Mouse (Mus musculus): ENCODE results near the gene Spock1. TPM values are rescaled to one million over a fixed set of nuclear protein-coding genes. Genes with fewer than 3 reads are reported as not detected.
A peak's percentile ranks its signal among the peaks of the same experiment; 100 is the strongest.
"Not testable (repeated sequence)": the region's sequence is repeated elsewhere in the genome, so short reads cannot be mapped to it uniquely, and the experiment has no call there.

Spock1 gene
- total RNA-seq, 2 experiments from 2014 or later, result 179 to 213 TPM

GRCm38 (mm10) chr13:57494838-57495237, 413.3 kb downstream of the Spock1 start:
- H3K27ac ChIP-seq, result no peak overlapping the region
- TF ChIP-seq CTCF (conservative IDR thresholded peaks at IDR 0.05), result no peak
- no peak overlapping the region for H3K4me3 ChIP-seq
- DNase-seq (ENCODE audit: low spot score in 2 of 2), result no peak

- no peak for TF ChIP-seq CTCF (conservative IDR thresholded peaks at IDR 0.05)
- no peak overlapping the region for H3K27ac ChIP-seq
- no peak overlapping the region for H3K4me3 ChIP-seq
- DNase-seq (ENCODE audit: low spot score in 2 of 2), result no peak
These were observed 419.2 kb downstream of the Spock1 start for GRCm38 (mm10) chr13:57488926-57489325.

DNA sequence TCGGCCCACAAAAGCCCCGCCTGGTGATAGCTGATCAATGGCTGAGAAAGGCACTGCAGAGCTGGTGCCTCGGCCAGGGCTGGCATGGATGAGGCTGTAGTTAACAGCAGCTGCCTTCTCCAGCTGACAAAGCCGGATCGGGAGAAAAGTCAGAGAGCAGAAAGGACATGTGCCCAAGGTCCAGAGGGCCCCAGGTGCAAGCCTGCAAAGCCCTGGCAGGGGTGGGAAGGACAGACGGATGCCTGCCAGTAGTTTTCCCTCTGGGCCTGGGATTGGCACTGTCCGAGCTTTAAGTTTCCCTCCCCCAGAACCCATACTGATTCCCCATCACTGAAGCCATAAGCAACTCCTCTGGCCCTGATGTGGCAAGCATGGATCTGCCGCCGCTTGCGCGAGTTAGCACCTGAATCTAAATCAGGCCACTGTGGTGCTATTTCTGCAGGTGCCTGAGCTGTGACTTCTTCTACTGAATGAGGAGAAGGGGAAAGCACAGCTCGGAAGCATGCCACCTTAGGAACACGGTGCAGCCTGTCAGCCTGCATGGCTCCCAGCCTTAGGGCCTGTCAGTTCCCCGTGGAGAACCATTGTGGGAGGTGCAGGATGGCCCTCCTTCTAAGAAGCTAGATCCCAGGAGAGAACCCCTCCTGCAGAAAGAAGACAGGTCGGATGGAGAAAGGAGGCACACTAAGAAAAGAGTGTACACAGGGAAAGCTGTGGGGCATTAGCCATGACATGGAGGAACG, 423.5 kb downstream of the Spock1 start:
- DNase-seq (ENCODE audit: low spot score in 2 of 2), result no peak
- H3K27ac ChIP-seq, result no peak overlapping the region
- no peak overlapping the region for H3K4me3 ChIP-seq
- TF ChIP-seq CTCF (conservative IDR thresholded peaks at IDR 0.05), result no peak

DNA sequence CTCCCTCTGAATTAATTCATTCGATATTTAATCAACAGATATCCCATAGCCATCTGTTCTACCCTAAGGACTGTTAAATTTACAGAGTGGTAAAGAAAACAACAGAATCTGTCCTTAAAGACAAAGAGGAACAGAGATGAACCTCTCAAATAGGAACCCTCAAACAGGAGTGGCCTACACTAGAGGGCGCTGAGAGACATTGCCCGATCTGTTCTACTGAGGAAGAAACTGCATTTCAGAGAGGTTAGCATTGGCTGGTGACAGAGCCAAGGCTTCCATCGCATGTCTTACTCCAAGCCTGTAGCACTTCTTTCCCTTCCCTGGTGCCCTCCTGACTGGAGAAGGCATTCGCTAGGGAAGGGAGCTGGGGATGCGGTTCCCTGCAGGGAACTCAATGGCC, 431.4 kb downstream of the Spock1 start:
- Histone ChIP-seq H3K4me3 (no peak overlapping the region), H3K27ac (no peak overlapping the region)
- peak; percentile 85 for TF ChIP-seq CTCF (conservative IDR thresholded peaks at IDR 0.05)
- peak; percentile 37 to 56 for DNase-seq (ENCODE audit: low spot score in 2 of 2)

DNA sequence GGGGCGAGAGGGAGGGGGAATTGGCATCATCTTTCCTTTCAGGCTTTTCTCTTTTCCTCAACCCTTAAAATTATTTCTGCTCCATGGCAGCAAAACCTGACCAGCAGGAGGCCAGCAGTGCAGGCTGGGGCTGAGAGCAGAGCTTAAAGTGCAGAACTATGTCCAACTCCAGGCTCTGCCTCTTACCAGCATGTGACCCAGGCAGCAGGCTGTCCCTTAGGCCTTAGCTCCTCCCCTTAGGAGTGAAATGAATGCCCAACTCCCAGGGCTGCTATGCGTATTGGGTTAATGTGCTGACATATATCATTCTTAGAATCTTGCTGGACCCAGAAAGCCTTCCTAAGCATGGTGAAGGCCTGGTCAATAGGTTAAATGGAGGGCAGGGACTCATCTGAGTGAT, 434.1 kb downstream of the Spock1 start:
- Histone ChIP-seq H3K27ac (no peak overlapping the region), H3K4me3 (no peak overlapping the region)
- no peak for TF ChIP-seq CTCF (conservative IDR thresholded peaks at IDR 0.05)
- DNase-seq (ENCODE audit: low spot score in 2 of 2), result no peak

- not testable (repeated sequence) for H3K4me3 ChIP-seq; DNase-seq (ENCODE audit: low spot score in 2 of 2)
These were observed 437.2 kb downstream of the Spock1 start for GRCm38 (mm10) chr13:57470922-57471321.

DNA sequence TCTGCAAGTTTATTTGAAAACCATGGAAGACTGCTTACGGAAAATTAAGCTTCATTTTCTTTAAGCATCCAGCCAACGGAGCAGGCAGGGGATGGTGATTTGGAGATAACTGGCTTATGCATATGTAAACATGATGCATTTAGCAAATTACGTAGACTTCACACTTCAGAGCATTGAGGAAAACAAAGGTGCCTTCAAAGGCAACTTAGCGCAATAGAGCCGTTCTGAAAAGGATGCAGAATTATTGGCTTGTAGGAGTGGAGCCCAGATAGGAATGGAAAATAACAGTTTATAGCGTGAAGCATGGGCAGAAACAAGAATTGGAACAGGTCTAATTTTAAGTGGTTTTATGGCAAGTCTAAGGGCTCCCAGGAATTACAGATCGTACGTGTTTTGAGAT, 448.2 kb downstream of the Spock1 start:
- Histone ChIP-seq H3K27ac (no peak overlapping the region), H3K4me3 (no peak overlapping the region)
- DNase-seq (ENCODE audit: low spot score in 2 of 2), result no peak
- TF ChIP-seq CTCF (conservative IDR thresholded peaks at IDR 0.05), result no peak

More at GRCm38 (mm10) chr13:57470922-57471321, 437.2 kb downstream of the Spock1 start:
- not testable (repeated sequence) for H3K27ac ChIP-seq

- H3K4me3 ChIP-seq, result no peak overlapping the region
- TF ChIP-seq CTCF (conservative IDR thresholded peaks at IDR 0.05), result no peak
- DNase-seq (ENCODE audit: low spot score in 2 of 2), result peak in 1 of 2 experiments; percentile 20
- H3K27ac ChIP-seq, result no peak overlapping the region
These were observed 457.8 kb downstream of the Spock1 start for GRCm38 (mm10) chr13:57450189-57450821.

DNA sequence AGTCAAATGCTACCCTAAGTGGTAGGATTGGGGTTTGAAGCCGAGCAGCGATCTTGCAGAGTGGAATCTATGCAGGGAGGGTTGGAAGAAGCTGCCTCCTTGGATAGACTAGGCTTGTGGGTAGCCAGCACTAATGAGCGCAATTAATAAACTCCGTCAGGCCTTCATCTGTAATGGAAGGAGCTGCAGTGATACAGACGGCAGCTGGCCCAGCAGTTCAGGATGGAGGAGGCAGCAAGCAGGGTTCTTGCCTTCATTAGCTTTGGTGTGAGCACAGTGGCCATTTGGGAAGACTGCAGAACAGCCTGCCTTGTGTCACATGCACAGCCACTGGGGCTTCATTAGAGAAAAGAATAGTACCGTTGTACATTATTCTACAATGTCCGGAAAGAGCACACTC, 459.2 kb downstream of the Spock1 start:
- Histone ChIP-seq H3K4me3 (no peak overlapping the region), H3K27ac (no peak overlapping the region)
- no peak for DNase-seq (ENCODE audit: low spot score in 2 of 2)
- no peak for TF ChIP-seq CTCF (conservative IDR thresholded peaks at IDR 0.05)

GRCm38 (mm10) chr13:57444977-57445376, 463.2 kb downstream of the Spock1 start:
- no peak for TF ChIP-seq CTCF (conservative IDR thresholded peaks at IDR 0.05)
- DNase-seq (ENCODE audit: low spot score in 2 of 2), result no peak
- H3K27ac ChIP-seq, result no peak overlapping the region
- no peak overlapping the region for H3K4me3 ChIP-seq

- Histone ChIP-seq H3K4me3 (no peak overlapping the region), H3K27ac (no peak overlapping the region)
- TF ChIP-seq CTCF (conservative IDR thresholded peaks at IDR 0.05), result no peak
- no peak for DNase-seq (ENCODE audit: low spot score in 2 of 2)
These were observed 468.0 kb downstream of the Spock1 start for GRCm38 (mm10) chr13:57440111-57440510.

- DNase-seq (ENCODE audit: low spot score in 2 of 2), result no peak
- Histone ChIP-seq H3K4me3 (no peak overlapping the region), H3K27ac (no peak overlapping the region)
- TF ChIP-seq CTCF (conservative IDR thresholded peaks at IDR 0.05), result no peak
These were observed 472.4 kb downstream of the Spock1 start for GRCm38 (mm10) chr13:57435726-57436220.

DNA sequence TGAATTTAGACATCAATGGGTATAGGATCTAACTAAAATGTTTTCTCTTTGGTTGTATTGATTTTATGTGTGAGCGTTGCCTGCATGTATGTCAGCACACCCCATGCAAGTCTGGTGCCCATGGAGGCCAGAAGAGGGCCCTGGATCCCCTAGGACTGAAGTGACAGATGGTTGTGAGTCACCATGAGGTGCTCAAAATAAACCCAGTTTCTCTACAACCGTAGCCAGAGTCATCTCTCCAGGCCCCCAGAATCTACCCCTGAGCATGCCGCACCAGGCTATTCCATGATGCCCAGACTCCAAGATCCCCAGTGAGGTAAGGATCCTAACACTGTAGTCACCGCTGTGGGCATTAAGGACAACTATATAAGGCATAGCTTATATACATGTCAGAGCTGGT, 474.3 kb downstream of the Spock1 start:
- Histone ChIP-seq H3K4me3 (no peak overlapping the region), H3K27ac (no peak overlapping the region)
- TF ChIP-seq CTCF (conservative IDR thresholded peaks at IDR 0.05), result no peak
- no peak for DNase-seq (ENCODE audit: low spot score in 2 of 2)

DNA sequence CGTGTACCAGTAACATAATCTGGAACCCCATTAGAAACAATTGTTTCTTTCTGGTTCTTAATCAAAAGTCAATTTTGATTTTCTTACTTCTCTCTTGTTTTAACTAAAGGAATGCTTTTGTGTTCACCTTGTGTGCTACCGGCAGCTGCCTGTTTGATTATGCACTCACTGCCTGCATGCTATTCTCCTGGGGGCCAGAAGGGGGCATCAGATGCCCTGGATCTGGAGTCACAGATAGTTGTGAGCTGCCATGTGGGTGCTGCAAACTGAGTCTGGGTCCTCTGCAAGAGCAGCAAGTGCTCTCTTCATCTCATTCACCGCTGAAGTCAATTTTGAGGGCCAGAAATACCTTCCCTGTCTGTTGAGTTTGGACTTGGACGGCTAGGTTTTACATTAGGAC, 476.3 kb downstream of the Spock1 start:
- no peak overlapping the region for H3K4me3 ChIP-seq
- DNase-seq (ENCODE audit: low spot score in 2 of 2), result no peak
- peak; percentile 34 for TF ChIP-seq CTCF (conservative IDR thresholded peaks at IDR 0.05)
- no peak overlapping the region for H3K27ac ChIP-seq
